Mouse (Mus musculus): ENCODE measurements around the gene Ifnlr1.
A peak's percentile ranks its signal among the peaks of the same experiment; 100 is the strongest.
"Not testable (repeated sequence)": the region's sequence is repeated elsewhere in the genome, so short reads cannot be mapped to it uniquely, and the experiment has no call there.

Gene Ifnlr1

DNA sequence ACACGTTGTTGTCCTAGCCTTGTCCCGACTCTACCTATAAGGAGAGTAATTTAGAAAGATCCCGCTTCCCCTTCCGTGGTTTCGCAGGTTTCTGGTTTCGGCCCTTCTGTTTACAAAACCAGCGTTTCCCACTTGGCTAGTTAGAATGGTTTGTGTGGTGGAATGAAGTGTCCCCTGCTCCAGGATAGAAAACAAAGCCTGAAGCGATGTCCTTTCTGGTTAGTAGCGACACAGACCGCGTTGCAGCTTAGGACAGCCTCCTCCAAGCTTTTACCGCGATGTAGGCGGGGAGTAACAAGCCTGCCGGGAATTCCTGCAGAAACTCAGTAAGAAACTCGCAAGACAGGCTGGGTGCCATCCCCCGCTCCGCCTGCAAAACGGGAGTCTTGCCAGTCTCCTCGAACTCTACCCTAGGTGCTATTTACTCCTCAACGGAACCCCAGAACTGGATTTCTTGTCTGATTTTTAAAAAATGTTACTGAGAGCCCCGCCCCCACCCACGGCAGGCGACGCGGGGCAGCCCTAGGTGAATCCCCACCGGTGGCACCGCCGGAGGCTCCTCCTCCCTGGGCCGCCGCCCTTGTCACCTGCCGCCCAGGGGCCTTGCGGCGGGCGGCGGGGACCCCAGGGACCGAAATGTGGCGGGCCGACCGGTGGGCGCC, at the start of gene Ifnlr1:
Ifnlr1 (plus strand) TSS at position 382 of the 662 bp plus-strand sequence.
- no peak for DNase-seq (ENCODE audit: low spot score)

DNA sequence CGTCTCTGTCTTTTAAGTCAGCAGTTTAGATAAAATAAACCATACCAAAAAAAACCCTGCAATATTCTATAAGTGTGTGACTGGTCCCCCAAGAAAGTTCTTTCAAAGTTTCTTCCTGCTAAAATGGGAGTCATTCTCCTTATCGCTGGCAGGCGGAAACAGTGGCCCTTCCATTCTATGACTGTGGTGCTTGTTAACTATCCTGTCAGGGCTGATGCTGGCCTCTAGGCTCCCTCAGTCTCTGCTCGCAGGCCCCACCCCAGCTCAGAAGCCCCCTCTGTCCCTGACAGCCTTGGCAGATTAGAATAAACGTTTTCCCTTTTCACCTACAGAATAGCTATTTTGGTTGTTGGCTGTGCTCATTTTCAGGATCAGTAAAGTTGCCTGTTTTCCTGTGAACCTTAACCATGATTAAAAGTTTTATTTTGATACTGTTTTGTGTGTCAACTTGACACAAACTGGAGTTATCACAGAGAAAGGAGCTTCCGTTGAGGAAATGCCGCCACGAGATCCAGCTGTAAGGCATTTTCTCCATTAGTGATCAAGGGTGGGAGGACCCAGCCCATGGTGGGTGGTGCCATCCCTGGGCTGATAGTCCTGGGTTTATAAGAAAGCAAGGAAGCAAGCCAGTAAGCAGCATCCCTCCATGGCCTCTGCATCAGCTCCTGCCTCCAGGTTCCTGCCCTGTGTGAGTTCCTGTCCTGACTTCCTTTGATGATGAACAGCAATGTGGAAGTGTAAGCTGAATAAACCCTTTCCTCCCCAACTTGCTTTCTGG, 44.6 kb upstream of the Ifnlr1 start:
- DNase-seq (ENCODE audit: low spot score), result not testable (repeated sequence)

DNA sequence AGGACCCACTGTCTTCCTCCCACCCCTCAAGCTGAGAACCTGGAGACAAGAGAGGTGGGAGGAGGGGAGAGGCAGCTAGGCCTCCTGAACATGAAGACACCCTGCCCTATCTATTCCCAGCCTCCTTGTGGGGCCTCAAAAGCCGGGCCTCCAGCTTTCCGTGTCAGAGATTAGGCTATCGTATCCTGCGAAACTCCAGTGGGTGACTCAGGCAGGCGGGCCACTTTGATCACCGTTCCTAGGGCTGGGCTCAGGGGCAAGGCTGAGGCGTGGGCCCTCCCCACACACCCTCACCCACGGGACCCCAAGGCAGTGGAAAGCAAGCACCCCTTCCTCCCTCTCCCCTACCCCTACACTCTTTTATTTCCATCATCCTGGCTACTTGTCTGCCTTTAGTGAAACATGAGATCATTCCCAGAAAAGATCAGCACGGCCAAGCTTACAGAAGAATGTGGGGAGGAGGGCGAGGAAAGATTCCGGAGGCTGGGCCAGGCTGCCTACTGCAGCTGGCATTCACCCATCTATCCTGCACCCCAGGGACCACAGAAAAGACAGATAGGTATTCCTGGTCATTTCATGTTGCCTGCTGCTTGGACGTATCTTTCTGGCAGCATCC, 41.0 kb upstream of the Ifnlr1 start:
- no peak for DNase-seq (ENCODE audit: low spot score)

DNA sequence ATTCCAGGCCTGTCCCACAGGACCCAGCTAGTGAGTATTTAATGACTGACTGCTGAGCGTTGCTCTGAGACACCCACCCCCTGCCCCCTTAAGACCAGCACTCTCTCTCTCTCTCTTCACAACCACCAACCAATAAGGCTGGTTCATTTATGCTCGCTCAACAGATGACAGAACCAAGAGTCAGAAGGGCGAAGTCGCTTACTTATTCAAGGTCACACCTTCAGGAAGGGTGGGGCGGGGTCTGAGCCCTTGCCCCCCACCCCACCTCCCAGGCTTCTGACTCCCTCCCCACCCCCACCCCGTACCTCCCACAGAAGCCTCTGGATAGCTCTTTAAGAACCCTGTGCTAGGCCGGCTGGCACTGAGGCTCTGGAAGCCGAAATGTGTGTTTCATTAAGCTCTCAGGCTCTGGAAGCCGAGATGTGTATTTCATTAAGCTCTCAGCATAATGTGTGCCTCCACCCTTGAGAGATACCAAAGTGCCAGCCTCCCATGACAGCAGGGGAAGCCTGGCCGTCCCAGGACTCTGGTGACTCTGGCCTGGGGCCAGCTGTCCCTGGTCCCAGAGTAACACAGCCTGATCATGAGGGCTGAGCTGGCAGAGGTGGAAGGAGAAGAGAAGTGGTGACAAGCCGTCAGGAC, 33.0 kb upstream of the Ifnlr1 start:
- no peak for DNase-seq (ENCODE audit: low spot score)

DNA sequence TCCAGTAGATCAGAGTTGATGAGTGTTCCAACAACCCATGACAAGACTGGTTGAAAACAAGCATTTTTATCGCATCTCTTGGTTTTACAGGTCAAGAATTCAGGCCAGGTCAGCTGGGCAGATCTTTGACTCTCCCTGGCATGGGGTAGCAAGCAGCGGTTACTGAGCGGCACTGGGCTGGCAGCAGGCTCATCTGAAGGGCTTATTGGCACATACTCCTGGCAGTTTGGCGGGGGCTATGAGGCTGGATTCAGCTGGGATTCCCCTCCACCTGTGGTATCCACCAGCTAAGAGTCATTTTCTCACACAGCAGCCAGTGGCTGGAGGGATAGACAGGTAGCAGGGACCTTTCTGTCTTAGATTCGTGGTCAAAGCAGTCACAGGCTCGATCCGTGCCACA, 32.1 kb upstream of the Ifnlr1 start:
- no peak for DNase-seq (ENCODE audit: low spot score)

DNA sequence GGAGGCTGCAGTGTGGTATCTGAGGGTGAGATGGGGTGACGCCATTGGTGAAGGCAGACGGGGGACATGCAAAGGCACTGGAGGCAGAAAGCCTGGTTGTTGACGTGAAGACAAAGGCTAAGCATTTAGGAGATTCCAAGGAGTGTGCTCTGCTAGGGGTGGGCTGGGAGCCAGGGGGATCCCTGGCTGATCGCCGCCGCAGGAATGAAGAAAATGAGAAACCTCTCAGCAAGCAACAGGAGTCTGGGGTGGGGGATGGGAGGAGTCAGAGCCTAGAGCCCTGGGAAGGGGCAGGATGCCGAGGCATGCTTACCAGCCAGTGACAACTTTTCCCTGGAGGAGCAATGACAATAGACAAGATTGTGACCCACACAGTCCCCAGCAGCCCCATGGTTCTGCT, 30.6 kb upstream of the Ifnlr1 start:
- DNase-seq (ENCODE audit: low spot score), result no peak

DNA sequence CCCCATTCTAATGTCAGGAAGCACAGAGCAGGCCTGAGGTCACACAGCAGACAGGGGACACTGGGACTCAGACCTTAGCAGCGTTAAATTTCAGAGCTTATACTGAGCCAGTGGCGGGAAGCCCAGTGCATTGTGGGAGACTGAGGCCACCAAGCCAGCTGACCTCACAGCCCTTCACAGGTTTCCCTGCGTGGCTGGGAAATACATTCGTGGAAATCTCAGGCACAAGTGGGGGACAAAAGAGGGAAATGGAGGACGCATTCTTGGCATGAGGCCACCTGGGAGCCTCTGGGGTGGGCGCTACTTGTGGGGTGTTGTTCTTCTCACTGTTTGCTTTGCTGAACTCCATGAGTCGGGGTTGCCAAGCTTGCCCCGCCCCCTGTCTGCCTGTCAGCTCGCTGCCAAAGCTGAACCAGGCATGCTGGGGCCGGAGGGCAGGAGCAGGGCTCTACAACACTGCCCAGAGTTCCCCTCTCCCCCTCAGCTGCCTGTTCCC, 29.9 kb upstream of the Ifnlr1 start:
- DNase-seq (ENCODE audit: low spot score), result no peak

DNA sequence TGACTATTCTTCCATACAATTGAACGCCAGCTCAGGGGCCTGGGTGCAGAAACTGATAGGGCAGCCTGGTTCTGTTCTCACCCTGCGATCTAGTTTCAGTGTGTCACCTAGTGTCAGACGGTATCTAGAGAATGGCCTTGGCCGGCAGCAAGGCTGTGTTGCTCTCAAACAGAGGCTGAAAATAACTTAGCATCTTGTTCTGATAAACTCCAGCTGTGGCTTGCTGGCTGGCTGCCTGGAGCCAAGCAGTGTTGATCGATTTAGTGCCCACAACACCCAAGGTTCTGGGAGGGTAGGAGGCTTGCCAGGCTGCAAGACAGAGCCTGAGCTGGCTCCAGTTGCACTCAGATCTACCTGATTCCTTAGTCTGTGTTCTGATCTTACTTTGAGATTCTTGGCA, 27.6 kb upstream of the Ifnlr1 start:
- DNase-seq (ENCODE audit: low spot score), result peak; percentile 53

DNA sequence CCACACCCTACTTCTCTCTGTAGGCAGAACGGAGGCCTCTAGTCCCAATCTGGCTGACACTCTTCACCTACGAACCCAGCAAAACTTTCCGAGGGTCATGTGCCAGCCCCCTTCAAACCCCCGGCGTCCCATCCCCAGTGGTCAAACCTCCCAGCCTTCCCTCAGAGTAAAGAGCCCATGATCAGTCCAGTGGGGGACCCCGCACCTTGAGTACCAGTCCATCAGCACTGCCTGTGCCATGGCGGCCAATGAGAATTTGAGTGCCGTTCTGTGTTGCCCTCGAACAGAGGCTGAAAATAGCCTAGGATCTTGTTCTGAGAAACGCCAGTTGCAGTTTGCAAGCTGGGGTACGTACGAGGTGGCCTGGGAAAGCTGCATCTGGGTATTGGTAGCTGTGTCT, 27.2 kb upstream of the Ifnlr1 start:
- DNase-seq (ENCODE audit: low spot score), result no peak

DNA sequence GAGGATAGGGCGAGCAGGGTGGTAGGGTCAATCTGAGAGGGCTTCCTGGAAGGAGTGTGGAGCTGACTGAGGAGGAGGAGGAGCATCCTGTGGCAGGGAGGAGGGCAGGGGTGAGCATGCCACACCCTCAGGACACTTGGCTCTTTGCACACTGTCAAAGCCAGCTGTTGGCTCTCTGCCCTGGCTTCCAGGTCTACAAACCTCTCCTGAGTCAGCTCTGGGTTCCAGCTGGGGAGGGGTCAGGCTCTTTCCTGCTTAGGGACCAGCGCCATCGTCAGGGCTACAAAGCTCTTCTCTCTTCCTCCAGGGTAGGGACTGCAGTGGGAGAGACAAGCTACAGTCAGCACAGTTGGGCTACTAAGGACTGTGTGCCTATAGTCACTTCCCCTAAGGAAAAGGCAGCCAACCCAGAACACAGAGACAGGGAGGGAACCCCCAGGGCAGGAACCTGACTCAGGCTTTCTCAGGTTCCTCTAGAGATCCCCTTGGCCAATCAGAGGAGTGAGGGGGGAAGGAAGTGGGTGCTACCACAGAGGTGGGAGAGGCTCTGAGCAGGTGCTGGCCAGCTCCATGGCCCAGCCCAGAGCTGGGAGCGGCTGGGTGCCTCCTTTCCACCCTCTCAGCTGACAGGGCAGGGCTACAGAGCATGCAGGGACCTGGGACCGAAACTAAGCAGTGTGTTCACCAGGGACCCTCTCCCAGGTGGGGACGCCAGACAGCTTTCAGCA, 24.8 kb upstream of the Ifnlr1 start:
- DNase-seq (ENCODE audit: low spot score), result no peak

DNA sequence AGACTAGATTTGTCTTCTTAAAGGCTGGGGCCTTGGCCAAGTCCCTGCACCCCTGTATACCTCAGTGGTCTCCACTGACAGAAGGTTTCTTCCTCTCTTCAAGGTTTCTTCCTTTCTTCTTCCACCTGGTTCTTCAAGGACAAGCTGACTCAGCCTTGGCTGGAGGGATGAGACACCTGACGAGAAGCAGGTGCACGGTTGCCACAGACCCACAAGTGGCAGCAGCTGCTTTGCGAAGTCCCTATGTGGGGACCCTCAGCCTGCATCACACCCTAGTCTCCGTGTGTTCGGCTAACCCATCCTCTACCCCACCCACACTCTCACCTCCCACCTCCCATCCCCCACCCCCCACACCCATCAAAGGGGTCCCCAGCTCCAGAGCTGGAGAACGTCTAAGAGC, 24.1 kb upstream of the Ifnlr1 start:
- no peak for DNase-seq (ENCODE audit: low spot score)

DNA sequence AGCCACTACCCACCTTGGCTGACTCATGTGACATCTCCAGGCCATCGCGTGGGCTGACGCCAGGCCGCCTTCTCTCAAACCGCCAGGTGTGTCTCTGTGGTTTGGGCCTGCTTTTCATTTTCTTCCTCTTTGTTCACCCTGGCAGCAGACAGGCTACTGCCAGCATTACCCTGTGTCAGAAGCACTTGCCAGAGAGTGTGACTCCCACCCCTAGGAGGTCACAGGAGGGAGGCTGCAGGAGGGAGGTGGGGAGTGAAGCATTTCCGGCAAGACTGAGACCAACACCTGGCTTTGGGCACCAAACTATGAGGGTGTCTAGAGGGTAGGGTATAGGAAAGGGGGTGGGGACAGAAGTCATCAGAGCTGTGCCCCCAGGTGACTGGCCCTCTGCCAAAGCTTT, 21.4 kb upstream of the Ifnlr1 start:
- DNase-seq (ENCODE audit: low spot score), result no peak

DNA sequence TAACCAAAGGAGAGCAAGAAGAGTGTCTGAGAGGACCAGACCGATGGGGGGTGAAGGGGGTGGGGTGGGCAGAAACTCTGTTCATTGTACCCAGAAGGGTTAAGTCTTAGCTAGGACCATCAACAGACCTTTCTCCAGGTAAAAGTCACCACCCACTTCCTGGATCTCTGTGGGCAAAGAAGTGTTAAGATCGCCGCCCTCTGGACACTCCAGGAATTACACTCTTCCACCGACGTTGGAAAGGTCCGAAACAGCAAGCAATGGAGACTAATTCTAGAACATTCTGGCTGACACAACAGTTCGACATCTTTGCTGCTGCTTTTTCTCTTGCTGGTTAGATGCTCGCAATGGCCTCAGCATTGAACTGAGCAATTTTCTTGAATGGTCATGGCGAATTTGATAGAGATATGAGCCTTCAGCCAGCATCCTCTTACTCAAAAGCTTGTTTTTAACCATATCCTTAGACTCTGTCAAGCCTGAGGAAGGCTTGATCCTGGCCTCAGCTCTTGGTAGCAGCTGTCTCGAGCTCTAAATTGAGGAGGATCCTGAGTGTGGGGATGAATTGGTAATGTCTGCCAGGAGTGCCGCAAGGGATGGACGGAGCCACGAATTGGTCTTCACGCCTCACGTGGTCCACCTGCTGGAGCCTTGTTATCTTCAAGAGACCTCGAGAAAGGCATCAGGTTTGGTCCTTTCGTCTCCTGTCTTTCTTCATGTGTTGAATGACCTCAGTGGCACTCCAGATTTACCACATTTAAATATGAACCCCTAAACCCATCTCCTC, 19.7 kb upstream of the Ifnlr1 start:
- peak; percentile 56 for DNase-seq (ENCODE audit: low spot score)

DNA sequence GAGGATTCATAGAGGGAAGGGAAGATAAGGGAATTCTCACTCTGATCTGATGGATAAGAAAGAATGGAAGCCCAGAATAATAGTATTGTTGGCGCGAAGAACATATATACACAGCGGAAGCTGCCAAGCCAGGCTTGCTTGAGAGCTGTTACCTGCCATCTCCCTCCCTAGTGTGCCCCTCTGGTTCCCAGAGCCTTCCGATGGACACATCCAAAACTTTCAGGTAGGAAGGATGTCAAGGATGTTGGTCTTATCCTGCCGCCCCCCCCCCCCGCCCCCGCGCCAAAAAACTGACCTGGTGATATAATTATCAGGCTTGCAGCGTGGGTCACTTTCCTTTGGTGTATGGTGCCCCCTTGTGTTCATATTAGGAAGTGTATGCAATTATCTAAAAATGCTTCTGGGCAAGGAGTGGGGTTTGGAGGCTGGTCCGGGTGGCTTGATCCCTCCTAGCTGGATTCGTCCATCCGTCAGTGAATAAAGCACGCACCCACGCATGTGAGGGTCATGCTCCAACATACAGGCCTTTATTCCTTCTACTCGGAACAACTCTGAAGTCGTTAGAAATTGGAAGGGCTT, 18.7 kb upstream of the Ifnlr1 start:
- peak; percentile 33 for DNase-seq (ENCODE audit: low spot score)

DNA sequence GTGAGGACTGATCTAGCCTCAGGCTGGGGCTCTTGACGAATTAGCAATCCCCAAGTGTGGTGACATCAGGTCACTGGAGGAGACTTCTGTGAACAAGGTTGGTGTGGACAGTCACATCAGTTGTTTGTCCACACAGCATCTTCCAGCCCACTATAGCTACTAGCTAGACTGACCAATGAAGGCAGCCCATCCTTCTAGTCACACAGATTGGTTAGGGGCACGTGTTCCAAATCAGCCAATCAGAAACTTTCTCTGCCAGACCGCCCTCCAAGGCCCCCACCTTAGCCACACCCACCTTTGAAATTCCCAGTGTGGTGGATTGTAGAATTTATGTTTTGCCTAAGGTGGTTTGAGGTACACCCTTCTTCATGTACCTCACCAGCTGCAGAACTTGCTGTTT, 12.6 kb upstream of the Ifnlr1 start:
- no peak for DNase-seq (ENCODE audit: low spot score)

DNA sequence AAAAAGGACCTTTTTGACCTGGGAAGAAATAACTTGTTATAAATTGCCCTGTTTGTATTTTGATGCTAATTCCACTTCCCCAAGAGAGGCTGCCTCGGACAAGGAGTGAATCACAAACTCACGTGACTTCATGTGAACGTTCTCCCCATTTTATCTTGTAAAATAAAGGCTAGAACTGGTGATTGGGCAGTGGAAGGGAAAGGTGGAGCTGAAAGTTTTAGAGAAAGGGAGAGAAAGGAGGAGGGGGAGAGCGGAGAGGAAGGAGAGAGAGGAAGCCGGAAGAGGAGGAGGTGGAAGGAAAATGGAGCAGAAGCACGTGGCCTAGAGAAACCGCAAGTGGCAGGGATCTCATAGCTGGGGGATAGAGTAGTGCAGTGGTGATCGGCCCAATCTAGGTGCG, 11.1 kb upstream of the Ifnlr1 start:
- no peak for DNase-seq (ENCODE audit: low spot score)

DNA sequence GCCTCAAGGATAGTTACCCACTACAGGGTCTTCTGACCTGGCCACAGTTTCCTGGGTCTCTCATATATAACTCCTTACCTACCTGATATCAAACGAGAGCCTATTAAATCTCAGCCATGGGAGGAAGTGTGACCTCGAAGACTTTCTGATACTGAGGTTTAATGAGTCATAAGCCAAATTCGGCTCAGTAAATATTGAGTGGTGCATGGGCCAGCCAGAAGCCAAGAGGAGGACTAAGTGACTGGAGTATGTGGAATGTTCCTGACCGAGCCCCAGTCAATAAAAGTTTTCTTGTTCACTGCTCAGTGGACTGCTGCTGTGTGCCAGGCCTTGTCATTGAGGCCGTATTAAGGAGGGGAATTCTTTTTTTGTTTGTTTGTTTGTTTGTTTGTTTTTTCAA, 9.6 kb upstream of the Ifnlr1 start:
- no peak for DNase-seq (ENCODE audit: low spot score)

DNA sequence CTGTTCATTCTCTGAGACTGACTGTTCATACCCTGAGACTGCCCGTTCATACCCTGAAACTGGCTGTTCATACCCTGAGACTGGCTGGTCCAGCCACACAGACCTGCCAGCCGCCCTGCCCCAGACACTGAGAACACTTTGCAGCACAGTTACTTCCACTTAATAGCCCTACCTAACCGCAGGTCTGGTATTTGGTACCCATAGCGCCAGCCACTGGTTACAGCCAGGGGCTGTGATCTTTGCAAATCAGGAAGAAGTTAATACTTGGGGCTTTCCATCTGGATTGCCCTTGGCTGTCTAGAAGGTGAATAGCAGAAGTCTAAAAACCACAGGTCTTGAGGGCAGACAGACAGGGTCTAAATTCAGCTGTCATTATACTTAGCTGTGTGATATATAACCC, 6.8 kb upstream of the Ifnlr1 start:
- DNase-seq (ENCODE audit: low spot score), result no peak

DNA sequence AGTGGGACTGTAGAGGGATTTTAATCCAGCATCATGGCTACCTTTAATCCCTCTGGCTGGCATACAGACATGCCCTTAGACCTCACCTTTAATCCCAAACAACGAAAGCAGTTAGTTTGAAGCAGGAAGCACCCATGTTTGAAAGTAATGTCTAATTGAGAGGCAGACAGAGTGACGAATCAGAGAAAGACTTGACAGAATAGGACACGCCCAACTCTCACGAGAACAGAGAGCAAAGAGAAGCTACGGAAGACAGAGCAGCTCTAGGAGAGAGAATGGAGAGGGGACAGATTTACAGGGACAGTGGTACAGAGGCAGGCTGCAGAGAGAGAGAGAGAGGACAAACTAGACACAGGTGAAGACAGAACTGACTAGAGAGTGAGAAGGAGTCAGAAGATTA, 4.3 kb upstream of the Ifnlr1 start:
- DNase-seq (ENCODE audit: low spot score), result no peak

DNA sequence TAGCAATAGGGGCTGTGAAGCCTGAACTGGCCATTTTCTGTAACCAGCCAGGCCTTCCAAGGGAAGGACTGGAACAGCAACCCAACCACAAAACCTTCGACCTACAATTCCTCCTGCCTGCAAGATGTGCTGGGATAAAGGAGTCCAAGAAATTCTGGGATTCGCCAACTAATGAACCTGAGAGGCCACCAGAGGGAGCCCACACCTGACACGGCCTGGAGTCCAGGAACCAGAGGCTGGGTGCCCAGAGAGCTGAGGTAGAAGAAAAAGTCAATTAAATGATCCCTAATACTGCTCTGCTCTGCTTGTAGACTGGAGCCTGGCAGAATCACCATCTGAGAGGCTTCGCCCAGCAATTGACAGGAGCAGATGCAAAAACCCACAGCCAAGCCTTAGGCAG, 2.5 kb upstream of the Ifnlr1 start:
- no peak for DNase-seq (ENCODE audit: low spot score)

DNA sequence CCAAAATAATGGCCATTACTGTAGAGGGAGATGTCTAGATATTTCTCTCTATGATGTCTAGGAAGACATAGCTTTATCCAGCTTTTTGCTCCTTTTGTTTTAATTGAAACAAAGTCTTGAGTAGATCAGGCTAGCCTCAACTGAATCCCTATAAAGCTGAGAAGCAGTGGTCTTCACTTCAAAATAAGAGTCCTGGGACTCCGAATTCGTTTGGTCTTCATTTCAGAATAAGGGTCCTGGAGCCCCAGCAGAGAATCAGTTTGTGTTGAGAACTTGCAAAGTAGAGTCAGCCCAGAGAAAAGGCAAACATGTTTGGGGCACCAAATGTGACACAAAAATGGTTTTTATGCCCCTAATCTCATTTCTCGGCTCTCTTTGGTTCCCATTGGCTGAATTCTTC, 1.4 kb upstream of the Ifnlr1 start:
- DNase-seq (ENCODE audit: low spot score), result no peak

Data from testis, postnatal 14 days (tissue).